Mouse (Mus musculus) liver, adult 2 months (tissue): ENCODE results near the gene Ypel2.

Experiments
- CTCF ChIP-seq: fragments of 200-500 bp; IDR thresholded peaks from 2 replicates; pipeline ENCODE4 v1.5.1; 2011; ENCODE audit warnings: low read depth, low read length, control low read depth
- POLR2A ChIP-seq: fragments of 200-500 bp; IDR thresholded peaks from 2 replicates; pipeline ENCODE4 v1.6.1; 2011; ENCODE audit warnings: low read length, control low read depth; ENCODE audit not compliant: insufficient read depth; ENCODE audit errors: extremely low read depth

DNA sequence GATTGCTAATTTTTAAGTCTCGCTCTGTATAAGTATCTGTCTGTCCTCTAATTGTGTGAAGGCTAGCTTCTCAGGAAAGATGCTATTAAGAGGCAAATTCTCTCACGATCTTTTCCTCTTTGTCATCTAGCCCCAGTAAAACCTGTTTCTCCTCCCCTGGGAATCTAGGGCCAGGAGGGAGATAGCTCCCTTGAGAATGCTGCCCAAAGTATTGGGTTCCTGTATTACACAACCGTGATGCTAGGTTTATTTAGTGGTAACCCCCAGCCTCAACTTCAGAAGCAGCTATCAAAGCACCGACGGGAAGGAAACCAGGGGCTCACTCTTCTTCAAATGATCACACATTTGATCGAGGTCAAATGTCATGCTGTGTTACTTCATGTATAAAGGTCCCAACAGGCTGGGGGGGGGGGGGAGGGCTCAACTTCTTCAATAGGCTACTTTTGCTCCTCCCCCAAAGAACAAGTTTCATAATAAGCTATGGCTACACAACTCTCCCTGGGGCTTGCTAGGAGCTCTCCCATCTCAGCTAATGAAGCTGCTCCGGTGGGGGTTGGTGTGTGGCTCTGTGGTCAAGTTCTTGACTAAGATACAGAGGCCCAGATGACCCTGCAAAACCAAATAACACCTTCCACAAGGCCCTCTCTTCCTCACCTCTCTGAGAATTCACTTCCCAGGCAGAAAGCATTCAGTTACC, 22.3 kb downstream of the Ypel2 start:
- TF ChIP-seq CTCF: no peak
- TF ChIP-seq POLR2A: no peak
